Mouse (Mus musculus) thymus, postnatal 14 days (tissue): ENCODE results near the gene Hist1h2bk.

Source experiments
- DNase-seq: peaks from one replicate; pipeline ENCODE4 v3.0.0; 2021

Gene Hist1h2bk

GRCm38 (mm10) chr13:22015479-22016450, 19.9 kb upstream of the Hist1h2bk start:
- DNase-seq: peak; percentile 86

DNA sequence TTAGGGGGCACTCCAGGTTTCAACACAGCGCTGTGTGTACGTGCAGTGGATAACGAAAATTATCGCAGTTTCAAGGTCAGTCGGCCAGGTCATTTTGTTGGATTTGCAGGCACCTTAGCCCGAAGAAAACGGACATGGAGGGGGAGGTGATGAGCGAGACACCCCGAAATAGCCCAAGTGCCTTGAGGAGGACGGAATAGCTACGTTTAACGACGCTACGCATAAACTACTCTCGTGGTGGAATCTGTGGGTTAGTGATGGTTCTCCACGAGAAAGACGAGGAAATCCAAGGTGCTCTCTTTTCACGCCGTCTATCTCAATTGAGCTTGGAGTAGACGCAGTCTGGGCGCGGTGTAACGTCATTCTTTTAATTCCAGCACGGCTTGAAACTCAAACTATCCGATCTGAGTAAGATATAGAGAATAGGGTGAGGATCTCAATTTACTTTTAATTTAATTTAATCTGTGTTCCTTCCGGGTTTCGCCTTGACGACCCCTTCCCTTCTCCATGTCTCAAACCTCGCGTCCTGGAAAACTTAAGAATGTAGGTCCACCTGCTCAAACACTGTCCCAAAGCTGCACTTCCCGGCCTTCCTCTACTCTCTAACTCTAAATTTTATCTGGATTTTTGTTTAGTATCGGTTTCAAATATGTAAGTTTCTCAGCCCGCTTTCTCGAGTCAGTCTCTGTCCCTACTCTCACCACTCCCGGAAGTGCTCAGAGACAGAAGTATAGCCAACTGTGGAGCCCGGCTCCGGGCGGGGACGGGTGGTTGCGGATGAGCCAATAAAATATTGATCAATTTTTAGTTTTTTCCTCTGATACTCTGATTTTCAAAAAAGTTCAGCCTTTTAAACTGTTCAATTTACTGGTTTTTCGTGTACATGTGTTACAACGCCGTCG, 15.5 kb upstream of the Hist1h2bk start:
- peak; percentile 66 for DNase-seq

DNA sequence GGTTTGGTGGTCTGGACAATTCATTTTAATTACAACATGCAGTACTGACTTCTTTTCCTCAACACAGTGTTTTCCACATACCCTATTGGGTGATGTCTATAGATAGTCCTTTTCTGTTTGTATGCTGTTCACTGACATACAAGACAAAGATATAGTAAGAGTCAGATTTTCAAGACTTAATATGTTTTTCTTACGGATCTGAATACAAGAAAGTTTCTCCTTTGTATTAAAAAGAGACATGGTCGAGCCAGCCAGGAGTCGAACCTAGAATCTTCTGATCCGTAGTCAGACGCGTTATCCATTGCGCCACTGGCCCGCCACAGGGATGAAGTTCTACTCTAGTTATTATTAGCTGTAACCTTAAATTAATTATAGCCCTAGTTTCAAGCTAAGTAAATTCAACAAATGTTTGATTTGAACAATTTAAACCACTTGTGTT, 14.8 kb upstream of the Hist1h2bk start:
- peak; percentile 50 for DNase-seq

DNA sequence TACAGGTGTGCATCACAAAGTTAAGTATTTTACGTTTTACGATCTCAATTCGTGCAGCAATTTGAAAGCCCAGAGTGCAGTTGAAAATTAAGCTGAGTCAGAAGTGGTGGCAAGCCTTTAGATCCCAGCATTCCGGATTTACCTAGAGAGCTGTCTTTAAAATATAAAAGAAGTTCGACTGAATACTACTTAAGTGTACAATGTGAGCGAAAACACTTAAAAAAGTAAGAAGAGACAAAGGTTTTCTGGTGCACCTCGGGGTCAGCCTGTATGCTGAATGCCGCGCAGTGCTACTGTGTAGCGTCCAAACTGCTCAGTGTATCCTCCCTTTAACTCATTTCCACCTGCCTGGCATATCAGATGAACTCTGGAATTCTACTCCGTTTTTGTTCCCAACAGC, 14.1 kb upstream of the Hist1h2bk start:
- DNase-seq: no peak

GRCm38 (mm10) chr13:22022241-22022640, 13.4 kb upstream of the Hist1h2bk start:
- peak; percentile 73 for DNase-seq

GRCm38 (mm10) chr13:22026058-22027031, 9.3 kb upstream of the Hist1h2bk start:
- peak; percentile 90 for DNase-seq

DNA sequence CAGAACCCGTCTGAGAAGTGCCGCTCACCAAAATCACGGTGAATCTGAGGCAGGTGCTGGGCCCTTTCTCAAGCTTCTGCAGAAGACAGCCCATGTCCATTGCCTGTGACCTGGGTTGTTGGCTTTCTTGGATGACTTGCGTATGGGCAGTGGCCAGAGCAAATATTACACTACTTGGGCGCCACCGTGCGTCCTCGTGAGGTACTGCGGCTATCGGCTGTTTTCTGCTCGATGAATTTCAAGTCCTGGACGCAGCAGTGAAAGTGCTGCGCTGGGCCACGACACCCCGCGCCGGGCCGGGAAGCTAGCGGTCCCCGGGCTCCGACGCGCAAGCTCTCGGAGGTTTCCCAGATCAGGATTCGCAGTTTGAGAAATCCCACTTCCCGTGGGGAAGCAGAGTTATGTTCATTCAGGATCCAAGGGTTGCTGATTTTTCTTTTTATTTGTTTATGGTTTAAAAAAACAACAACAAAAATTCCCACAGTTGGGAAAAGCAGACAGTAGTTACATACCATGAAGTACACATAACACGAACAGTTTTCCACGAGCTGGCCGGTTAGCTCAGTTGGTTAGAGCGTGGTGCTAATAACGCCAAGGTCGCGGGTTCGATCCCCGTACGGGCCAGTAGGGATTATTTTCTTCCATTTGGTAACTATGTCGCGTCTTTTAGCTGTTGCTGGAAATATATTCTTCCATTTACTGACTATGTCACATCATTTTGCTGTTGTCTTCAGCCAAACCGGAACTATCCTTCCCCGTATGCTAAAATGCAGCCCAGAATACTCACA, 6.8 kb upstream of the Hist1h2bk start:
- DNase-seq: peak; percentile 89

DNA sequence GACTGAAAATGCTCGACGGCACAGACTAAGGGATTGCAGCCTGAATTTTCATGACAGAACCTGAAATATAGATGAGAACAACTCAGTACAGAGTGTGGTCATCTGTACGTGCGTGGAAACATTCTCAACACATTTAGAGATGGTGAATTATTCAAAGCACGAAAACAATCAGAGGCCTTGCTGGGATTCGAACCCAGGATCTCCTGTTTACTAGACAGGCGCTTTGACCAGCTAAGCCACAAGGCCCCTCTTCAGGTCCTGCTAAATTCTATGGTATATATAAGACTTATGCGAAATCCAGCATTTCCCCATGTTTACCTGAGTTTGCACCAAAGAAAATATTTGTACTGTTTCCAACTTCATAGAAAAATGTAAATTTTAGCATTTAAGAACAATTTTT, 5.7 kb upstream of the Hist1h2bk start:
- DNase-seq: no peak

DNA sequence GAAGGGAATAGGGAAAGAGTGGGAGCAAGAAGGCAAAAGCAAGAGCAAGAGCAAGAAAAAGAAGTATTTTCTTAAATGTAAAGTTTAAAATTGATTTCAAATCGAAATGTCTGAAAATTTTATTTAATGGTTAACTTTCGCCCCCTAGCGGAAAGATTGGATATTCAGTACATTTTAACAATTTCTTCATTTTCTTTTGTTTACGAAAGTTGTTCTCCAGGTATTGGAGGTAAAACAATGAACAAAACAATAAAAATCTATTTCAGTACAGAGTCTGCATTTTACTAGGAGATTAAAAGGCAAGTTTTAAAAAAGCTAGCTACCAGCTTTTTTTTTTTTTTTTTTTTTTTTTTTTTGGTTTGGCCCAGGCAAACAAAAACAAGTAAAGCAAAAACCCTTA, 5.2 kb upstream of the Hist1h2bk start:
- no peak for DNase-seq

DNA sequence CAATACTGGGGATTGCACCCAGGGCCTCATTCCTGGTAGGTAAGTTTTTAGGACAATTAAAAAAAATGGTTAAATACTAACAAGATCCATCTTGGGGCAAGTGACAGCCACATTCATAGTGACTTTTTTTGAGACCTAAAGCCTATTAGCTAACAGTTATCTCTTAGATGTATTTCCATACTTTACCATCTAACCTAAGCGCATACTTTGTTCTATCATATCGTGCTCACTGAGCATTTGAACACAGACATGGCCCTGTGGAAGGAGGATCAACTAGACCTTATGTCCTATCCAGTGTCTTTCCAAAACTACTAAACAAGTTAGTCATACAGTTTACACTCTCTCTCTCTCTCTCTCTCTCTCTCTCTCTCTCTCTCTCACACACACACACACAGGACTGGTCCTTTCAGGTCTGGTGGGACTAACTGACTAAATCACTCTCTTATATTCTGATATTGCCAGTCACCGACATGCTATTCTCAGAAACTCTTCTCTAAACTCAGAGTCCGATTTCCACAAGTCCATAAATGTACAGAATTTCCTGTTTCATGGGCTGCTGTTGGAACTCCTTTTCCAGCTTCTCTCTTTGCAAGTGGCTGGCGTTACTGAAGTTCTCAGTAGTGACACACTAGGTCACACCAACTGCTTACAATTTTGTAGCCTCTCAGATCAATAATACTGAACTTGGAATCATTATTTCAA, 1.8 kb upstream of the Hist1h2bk start:
- DNase-seq: no peak

DNA sequence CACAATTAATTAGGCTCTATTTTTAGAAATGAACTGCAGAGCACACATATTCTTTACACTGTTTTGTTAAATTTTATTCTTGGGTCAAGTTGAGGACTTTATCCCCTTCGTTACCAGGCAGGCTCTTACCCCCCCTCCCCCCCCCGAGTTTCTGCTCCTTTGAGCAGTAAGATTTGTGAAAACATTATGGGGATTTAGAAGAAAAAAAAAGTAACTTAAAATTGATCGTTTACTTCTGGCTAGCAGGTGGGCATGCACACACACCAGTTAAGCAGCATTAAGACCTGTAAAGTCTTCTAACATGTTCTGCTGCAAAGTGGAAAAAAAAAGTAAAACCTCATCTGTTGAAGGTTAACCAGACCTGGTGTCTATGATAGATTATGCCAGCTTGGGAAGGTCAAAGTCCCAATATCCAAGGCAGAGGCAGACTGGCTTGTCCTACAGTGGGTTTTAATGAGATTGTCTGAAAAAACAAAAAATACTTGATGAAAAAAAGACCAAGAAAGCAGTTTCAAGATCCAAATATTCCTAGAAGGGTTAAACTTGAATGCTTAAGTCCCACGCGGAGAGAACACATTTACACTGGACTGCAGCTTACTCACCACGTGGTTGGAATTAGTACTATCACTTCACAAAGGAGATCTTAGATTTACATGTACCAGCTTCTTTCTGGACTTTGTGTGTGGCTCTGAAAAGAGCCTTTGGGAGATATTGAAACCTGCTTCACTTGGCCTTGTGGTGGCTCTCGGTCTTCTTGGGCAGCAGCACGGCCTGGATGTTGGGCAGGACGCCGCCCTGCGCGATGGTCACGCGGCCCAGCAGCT, 1.0 kb upstream of the Hist1h2bk start:
- no peak for DNase-seq

GRCm38 (mm10) chr13:22036149-22036956, 683 bp downstream of the Hist1h2bk start:
- DNase-seq: no peak

DNA sequence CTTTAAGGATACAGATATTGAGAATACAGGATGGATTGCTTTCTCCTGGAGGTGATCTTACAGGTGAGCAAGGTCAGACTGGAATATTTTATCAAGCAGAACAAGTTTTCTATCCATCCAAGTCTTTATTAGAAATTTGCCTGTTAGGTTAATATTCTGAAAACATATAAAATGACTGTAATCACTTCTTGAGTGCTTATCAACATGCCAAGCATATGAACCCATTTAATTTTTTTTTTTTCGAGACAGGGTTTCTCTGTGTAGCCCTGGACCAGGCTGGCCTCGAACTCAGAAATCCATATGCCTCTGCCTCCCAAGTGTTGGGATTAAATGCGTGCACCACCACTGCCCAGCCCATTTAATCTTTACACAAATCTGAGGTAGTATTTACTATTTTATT, 1.3 kb downstream of the Hist1h2bk start:
- no peak for DNase-seq

DNA sequence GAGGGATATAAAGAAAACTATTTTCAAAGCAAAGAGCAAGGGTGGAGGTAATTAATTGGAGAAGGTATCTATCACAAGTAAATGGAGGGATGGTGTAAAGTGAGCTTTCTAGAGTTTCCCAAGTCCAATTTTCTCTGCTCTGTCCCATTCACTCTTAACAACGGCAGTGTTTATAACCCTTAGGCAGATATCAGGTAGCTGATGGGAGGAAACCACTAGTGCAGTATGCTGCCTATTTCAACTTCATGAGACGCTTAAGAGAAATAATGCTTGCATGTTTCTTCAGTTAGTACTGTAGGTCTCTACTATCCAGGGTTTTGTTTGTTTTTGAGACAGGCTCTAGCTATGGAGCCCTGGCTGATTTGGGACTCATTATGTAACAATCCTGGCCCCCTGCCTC, 1.7 kb downstream of the Hist1h2bk start:
- no peak for DNase-seq

GRCm38 (mm10) chr13:22039364-22039763, 3.7 kb downstream of the Hist1h2bk start:
- no peak for DNase-seq

GRCm38 (mm10) chr13:22039951-22040463, 4.3 kb downstream of the Hist1h2bk start:
- no peak for DNase-seq

DNA sequence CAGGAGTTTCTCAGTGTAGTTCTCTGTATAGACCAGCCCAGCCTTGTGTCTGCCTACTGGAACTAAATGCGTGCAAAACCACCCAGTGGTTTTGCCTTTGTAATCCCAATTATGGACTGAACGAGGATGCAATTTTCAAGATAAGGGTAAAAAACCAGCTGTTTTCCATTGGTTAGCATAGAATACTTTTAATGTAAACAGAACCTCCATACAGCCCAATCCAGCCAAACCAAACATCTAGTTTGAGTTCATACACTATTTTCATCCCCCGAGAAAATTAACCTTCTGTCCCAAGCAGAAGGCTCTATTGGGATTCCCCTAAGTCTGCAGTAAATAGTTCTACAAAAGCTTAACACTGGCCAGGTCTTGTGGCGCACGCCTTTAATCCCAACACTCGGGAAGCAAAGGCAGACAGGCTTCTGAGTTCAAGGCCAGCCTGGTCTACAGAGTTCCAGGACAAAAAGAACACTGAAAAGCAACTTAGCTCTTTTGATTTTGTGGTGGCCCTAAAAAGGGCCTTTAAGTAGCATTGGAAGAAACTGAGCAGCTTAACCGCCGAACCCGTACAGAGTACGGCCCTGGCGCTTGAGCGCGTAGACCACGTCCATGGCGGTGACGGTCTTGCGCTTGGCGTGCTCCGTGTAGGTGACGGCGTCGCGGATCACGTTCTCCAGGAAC, 4.9 kb downstream of the Hist1h2bk start:
- DNase-seq: no peak

GRCm38 (mm10) chr13:22041142-22041536, 5.5 kb downstream of the Hist1h2bk start, which contains the start of gene Hist1h4i:
TSS of gene Hist1h4i (minus strand) at chr13:22041362.
- DNase-seq: peak; percentile 99
